Mouse (Mus musculus): Measurements from ENCODE around the gene Timm8a1. TPM values are rescaled to one million over a fixed set of nuclear protein-coding genes. Genes with fewer than 3 reads are reported as not detected.

Timm8a1 gene
- total and polyA plus RNA-seq, 3 experiments = 48.2 to 216 (median 152) TPM

GRCm38 (mm10) chrX:134580528-134581305, 39.1 kb upstream of the Timm8a1 start (continued):
- TF ChIP-seq TCF12 (IDR thresholded peaks at IDR 0.05; ENCODE audit: low read depth, low read length) (no peak), KAT2A (IDR thresholded peaks at IDR 0.05; ENCODE audit: insufficient replicate concordance, low read length) (no peak), RAD21 (IDR thresholded peaks at IDR 0.05; ENCODE audit: low read depth, low read length) (no peak), MEF2A (IDR thresholded peaks at IDR 0.05; ENCODE audit: borderline replicate concordance, low read depth, low read length) (no peak), RCOR1 (conservative IDR thresholded peaks at IDR 0.05; ENCODE audit: low read depth, low read length) (no peak), UBTF (IDR thresholded peaks at IDR 0.05; ENCODE audit: low read depth, low read length) (no peak), JUN (IDR thresholded peaks at IDR 0.05; ENCODE audit: insufficient read depth, low read depth, low read length) (no peak), EP300 (IDR thresholded peaks at IDR 0.05; ENCODE audit: low read length) (no peak)

- TF ChIP-seq POLR2AphosphoS2 (IDR thresholded peaks at IDR 0.05; ENCODE audit: low read depth, low read length) (no peak), HCFC1 (IDR thresholded peaks at IDR 0.05; ENCODE audit: low read depth, low read length) (no peak), ZMIZ1 (IDR thresholded peaks at IDR 0.05; ENCODE audit: low read depth, low read length) (no peak), MXI1 (IDR thresholded peaks at IDR 0.05; ENCODE audit: low read depth, low read length) (no peak), PAX5 (IDR thresholded peaks at IDR 0.05; ENCODE audit: low read length) (no peak), JUN (IDR thresholded peaks at IDR 0.05; ENCODE audit: insufficient read depth, low read depth, low read length) (no peak), NRF1 (IDR thresholded peaks at IDR 0.05; ENCODE audit: low read depth, low read length) (no peak), RAD21 (IDR thresholded peaks at IDR 0.05; ENCODE audit: low read depth, low read length) (no peak), E2F4 (IDR thresholded peaks at IDR 0.05; ENCODE audit: insufficient replicate concordance, low read depth, low read length) (no peak), MAX (IDR thresholded peaks at IDR 0.05; ENCODE audit: low read length) (no peak)
- dilution Hi-C loops (cut with MboI; ENCODE audit: extremely low pct_ligation_motif_present, extremely low pct_unique_long_range_greater_than_20kb, low sequenced_read_pairs) = no loop called here
- no peaks in the 10 kb centered on the region for H3K9me3 ChIP-seq (replicated peaks; ENCODE audit: low read length)
- peaks cover 0 to 8% of the 10 kb centered on the region in 2 experiments; a peak in 1 of 4 replicates for H3K4me1 ChIP-seq (ENCODE audit: control insufficient read depth in 1 of 2, insufficient read depth in 2 of 2)
- DNase-seq (ENCODE audit: extremely low read depth) = no peak
- H3K9ac ChIP-seq (ENCODE audit: insufficient read depth, low read depth) = no peak overlapping the region
- H3K27me3 ChIP-seq (replicated peaks) = no peaks in the 10 kb centered on the region
- peaks cover 38% of the 10 kb centered on the region for H3K79me2 ChIP-seq (replicated peaks; ENCODE audit: control insufficient read depth, extremely low read depth, insufficient read depth, poor library complexity, severe bottlenecking)
- no peak overlapping the region for H3K4me3 ChIP-seq (replicated peaks in 1 of 3; ENCODE audit: low read depth in 2 of 3, low read length in 2 of 3, poor library complexity in 1 of 3)
- in situ Hi-C loops (cut with MboI; ENCODE audit: low pct_ligation_motif_present, low pct_unique_long_range_greater_than_20kb, low sequenced_read_pairs) = no loop called here
- peak overlapping the region; percentile 34; the same call in 1 of the 2 replicates for H3K4me2 ChIP-seq (ENCODE audit: insufficient read depth, low read depth, poor library complexity, severe bottlenecking)
- H3K27ac ChIP-seq (ENCODE audit: insufficient read depth, low read depth) = no peak overlapping the region
- H3K36me3 ChIP-seq (replicated peaks in 1 of 2; ENCODE audit: control insufficient read depth in 1 of 2, insufficient read depth in 1 of 2, low read length in 1 of 2) = peaks cover under 1 to 22% of the 10 kb centered on the region in 2 experiments
These were observed 36.2 kb upstream of the Timm8a1 start for GRCm38 (mm10) chrX:134577896-134578295.
